Mouse (Mus musculus): ENCODE data around the gene H3f3b. TPM values are rescaled to one million over a fixed set of nuclear protein-coding genes. Genes with fewer than 3 reads are reported as not detected.
"Not testable (repeated sequence)": the region's sequence is repeated elsewhere in the genome, so short reads cannot be mapped to it uniquely, and the experiment has no call there.

Gene H3f3b
- polyA plus RNA-seq, 1 experiment from 2014 or later, result 1,937 TPM

- H3K9me3 ChIP-seq (ENCODE audit: control insufficient read depth, low read length), result not testable (repeated sequence)
Measured at GRCm38 (mm10) chr11:116018867-116019266, 8.9 kb downstream of the H3f3b start.

GRCm38 (mm10) chr11:116018106-116018505 is 9.7 kb downstream of the H3f3b start:
- H3K9ac ChIP-seq (ENCODE audit: low read length), result no peak overlapping the region
- H3K9me3 ChIP-seq (ENCODE audit: control insufficient read depth, low read length), result no peaks in the 10 kb centered on the region
- peaks cover 12% of the 10 kb centered on the region for H3K36me3 ChIP-seq (ENCODE audit: control insufficient read depth, insufficient read depth, low read length)
- no peak overlapping the region for H3K4me3 ChIP-seq (ENCODE audit: low read length)
- H3K4me1 ChIP-seq (replicated peaks; ENCODE audit: control insufficient read depth, insufficient read depth, low read length), result peaks cover 12% of the 10 kb centered on the region
- ATAC-seq (ENCODE audit: low read depth), result peak; percentile 31; the same call in 1 of the 2 replicates
- no peaks in the 10 kb centered on the region for H3K27me3 ChIP-seq (ENCODE audit: control insufficient read depth, insufficient read depth, low read depth, low read length)
- no peak overlapping the region for H3K4me2 ChIP-seq (ENCODE audit: low read depth, low read length)
- WGBS, result 26% methylated on average over 6 of the region's 6 CpGs
- H3K27ac ChIP-seq (ENCODE audit: low read length), result no peak overlapping the region

More at GRCm38 (mm10) chr11:116018867-116019266, 8.9 kb downstream of the H3f3b start:
- not testable (repeated sequence) for H3K27ac ChIP-seq (ENCODE audit: low read length); H3K27me3 ChIP-seq (ENCODE audit: control insufficient read depth, insufficient read depth, low read depth, low read length); ATAC-seq (ENCODE audit: low read depth); H3K9ac ChIP-seq (ENCODE audit: low read length); H3K4me2 ChIP-seq (ENCODE audit: low read depth, low read length); H3K4me3 ChIP-seq (ENCODE audit: low read length)
- Histone ChIP-seq H3K36me3 (ENCODE audit: control insufficient read depth, insufficient read depth, low read length) (peaks cover 14% of the 10 kb centered on the region), H3K4me1 (replicated peaks; ENCODE audit: control insufficient read depth, insufficient read depth, low read length) (peaks cover 11% of the 10 kb centered on the region)
- 88% methylated on average over 4 of the region's 4 CpGs for WGBS

GRCm38 (mm10) chr11:116014821-116015220 is 12.9 kb downstream of the H3f3b start:
- H3K27me3 ChIP-seq (ENCODE audit: control insufficient read depth, insufficient read depth, low read depth, low read length), result no peaks in the 10 kb centered on the region
- WGBS, result 38% methylated on average over 8 of the region's 8 CpGs
- peaks cover 12% of the 10 kb centered on the region for H3K4me1 ChIP-seq (replicated peaks; ENCODE audit: control insufficient read depth, insufficient read depth, low read length)
- H3K36me3 ChIP-seq (ENCODE audit: control insufficient read depth, insufficient read depth, low read length), result 0 out of 2 replicates have a peak, but pooled peaks cover 2% of the 10 kb centered on the region
- no peak overlapping the region for H3K9ac ChIP-seq (ENCODE audit: low read length)
- H3K4me2 ChIP-seq (ENCODE audit: low read depth, low read length), result peak overlapping the region; percentile 6; the same call in 1 of the 2 replicates
- H3K4me3 ChIP-seq (ENCODE audit: low read length), result no peak overlapping the region
- no peaks in the 10 kb centered on the region for H3K9me3 ChIP-seq (ENCODE audit: control insufficient read depth, low read length)
- ATAC-seq (ENCODE audit: low read depth), result peak; percentile 11; the same call in 1 of the 2 replicates
- peak overlapping the region; percentile 61 for H3K27ac ChIP-seq (ENCODE audit: low read length)

GRCm38 (mm10) chr11:116012262-116012947 is 15.4 kb downstream of the H3f3b start, which contains the start of gene Galk1:
Galk1 (minus strand) TSS chr11:116012719.
- Histone ChIP-seq H3K4me2 (ENCODE audit: low read depth, low read length) (peak within 1 kb of the TSS; percentile 59), H3K4me1 (replicated peaks; ENCODE audit: control insufficient read depth, insufficient read depth, low read length) (peaks cover 12% of the 10 kb centered on the region), H3K36me3 (ENCODE audit: control insufficient read depth, insufficient read depth, low read length) (peaks cover 7% of the 10 kb centered on the region; the same call in 1 of the 2 replicates), H3K9ac (ENCODE audit: low read length) (peak within 1 kb of the TSS; percentile 80), H3K27me3 (ENCODE audit: control insufficient read depth, insufficient read depth, low read depth, low read length) (no peaks in the 10 kb centered on the region), H3K4me3 (ENCODE audit: low read length) (peak within 1 kb of the TSS; percentile 58), H3K9me3 (ENCODE audit: control insufficient read depth, low read length) (no peaks in the 10 kb centered on the region), H3K27ac (ENCODE audit: low read length) (peak within 1 kb of the TSS; percentile 96)
- ATAC-seq (ENCODE audit: low read depth), result peak; percentile 95
- WGBS, result under 1% methylated on average over 49 of the region's 55 CpGs

- no peaks in the 10 kb centered on the region for H3K9me3 ChIP-seq (ENCODE audit: control insufficient read depth, low read length)
- H3K36me3 ChIP-seq (ENCODE audit: control insufficient read depth, insufficient read depth, low read length), result peaks cover 10% of the 10 kb centered on the region
- H3K27me3 ChIP-seq (ENCODE audit: control insufficient read depth, insufficient read depth, low read depth, low read length), result no peaks in the 10 kb centered on the region
- peak overlapping the region; percentile 59 for H3K4me2 ChIP-seq (ENCODE audit: low read depth, low read length)
- H3K4me1 ChIP-seq (replicated peaks; ENCODE audit: control insufficient read depth, insufficient read depth, low read length), result peaks cover 12% of the 10 kb centered on the region
- 12% methylated on average over 14 of the region's 14 CpGs for WGBS
- peak overlapping the region; percentile 58 for H3K4me3 ChIP-seq (ENCODE audit: low read length)
- peak overlapping the region; percentile 80 for H3K9ac ChIP-seq (ENCODE audit: low read length)
- peak overlapping the region; percentile 96 for H3K27ac ChIP-seq (ENCODE audit: low read length)
- no peak for ATAC-seq (ENCODE audit: low read depth)
Measured at GRCm38 (mm10) chr11:116011529-116012261, 16.1 kb downstream of the H3f3b start.

- no peak overlapping the region for H3K4me2 ChIP-seq (ENCODE audit: low read depth, low read length)
- peaks cover 13% of the 10 kb centered on the region for H3K4me1 ChIP-seq (replicated peaks; ENCODE audit: control insufficient read depth, insufficient read depth, low read length)
- no peak overlapping the region for H3K9ac ChIP-seq (ENCODE audit: low read length)
- no peaks in the 10 kb centered on the region for H3K27me3 ChIP-seq (ENCODE audit: control insufficient read depth, insufficient read depth, low read depth, low read length)
- no peak overlapping the region for H3K4me3 ChIP-seq (ENCODE audit: low read length)
- H3K27ac ChIP-seq (ENCODE audit: low read length), result no peak overlapping the region
- WGBS, result 75% methylated on average over 5 of the region's 5 CpGs
- no peaks in the 10 kb centered on the region for H3K9me3 ChIP-seq (ENCODE audit: control insufficient read depth, low read length)
- no peak for ATAC-seq (ENCODE audit: low read depth)
- peaks cover 10% of the 10 kb centered on the region for H3K36me3 ChIP-seq (ENCODE audit: control insufficient read depth, insufficient read depth, low read length)
Measured at GRCm38 (mm10) chr11:116010948-116011347, 16.8 kb downstream of the H3f3b start.

- H3K9me3 ChIP-seq (ENCODE audit: control insufficient read depth, low read length), result no peaks in the 10 kb centered on the region
- H3K9ac ChIP-seq (ENCODE audit: low read length), result no peak overlapping the region
- WGBS, result 85% methylated on average over 8 of the region's 8 CpGs
- H3K27ac ChIP-seq (ENCODE audit: low read length), result no peak overlapping the region
- no peak overlapping the region for H3K4me2 ChIP-seq (ENCODE audit: low read depth, low read length)
- no peak for ATAC-seq (ENCODE audit: low read depth)
- H3K4me3 ChIP-seq (ENCODE audit: low read length), result no peak overlapping the region
- H3K4me1 ChIP-seq (replicated peaks; ENCODE audit: control insufficient read depth, insufficient read depth, low read length), result peaks cover 19% of the 10 kb centered on the region
- no peaks in the 10 kb centered on the region for H3K27me3 ChIP-seq (ENCODE audit: control insufficient read depth, insufficient read depth, low read depth, low read length)
- peaks cover 10% of the 10 kb centered on the region for H3K36me3 ChIP-seq (ENCODE audit: control insufficient read depth, insufficient read depth, low read length)
Measured at GRCm38 (mm10) chr11:116010146-116010545, 17.6 kb downstream of the H3f3b start.

- H3K9me3 ChIP-seq (ENCODE audit: control insufficient read depth, low read length), result no peaks in the 10 kb centered on the region
- peaks cover 10% of the 10 kb centered on the region for H3K36me3 ChIP-seq (ENCODE audit: control insufficient read depth, insufficient read depth, low read length)
- 90% methylated on average over 11 of the region's 11 CpGs for WGBS
- no peak overlapping the region for H3K4me2 ChIP-seq (ENCODE audit: low read depth, low read length)
- no peak overlapping the region for H3K27ac ChIP-seq (ENCODE audit: low read length)
- H3K27me3 ChIP-seq (ENCODE audit: control insufficient read depth, insufficient read depth, low read depth, low read length), result no peaks in the 10 kb centered on the region
- H3K9ac ChIP-seq (ENCODE audit: low read length), result no peak overlapping the region
- peaks cover 20% of the 10 kb centered on the region for H3K4me1 ChIP-seq (replicated peaks; ENCODE audit: control insufficient read depth, insufficient read depth, low read length)
- ATAC-seq (ENCODE audit: low read depth), result no peak
- H3K4me3 ChIP-seq (ENCODE audit: low read length), result no peak overlapping the region
Measured at GRCm38 (mm10) chr11:116009661-116010060, 18.1 kb downstream of the H3f3b start.

GRCm38 (mm10) chr11:116008832-116009375 is 18.9 kb downstream of the H3f3b start:
- H3K9me3 ChIP-seq (ENCODE audit: control insufficient read depth, low read length), result no peaks in the 10 kb centered on the region
- H3K27ac ChIP-seq (ENCODE audit: low read length), result no peak overlapping the region
- H3K4me2 ChIP-seq (ENCODE audit: low read depth, low read length), result no peak overlapping the region
- no peak for ATAC-seq (ENCODE audit: low read depth)
- H3K9ac ChIP-seq (ENCODE audit: low read length), result no peak overlapping the region
- H3K36me3 ChIP-seq (ENCODE audit: control insufficient read depth, insufficient read depth, low read length), result peaks cover 10% of the 10 kb centered on the region
- 91% methylated on average over 12 of the region's 13 CpGs for WGBS
- H3K4me3 ChIP-seq (ENCODE audit: low read length), result no peak overlapping the region
- peaks cover 22% of the 10 kb centered on the region for H3K4me1 ChIP-seq (replicated peaks; ENCODE audit: control insufficient read depth, insufficient read depth, low read length)
- H3K27me3 ChIP-seq (ENCODE audit: control insufficient read depth, insufficient read depth, low read depth, low read length), result no peaks in the 10 kb centered on the region

Measured in lung, embryonic 16.5 days (tissue).